Mouse (Mus musculus) liver, adult 2 months (tissue): ENCODE measurements around the gene Pcdh17.

Experiments
- CTCF ChIP-seq: fragments of 200-500 bp; IDR thresholded peaks from 2 replicates; pipeline ENCODE4 v1.5.1; 2011; ENCODE audit warnings: low read depth, low read length, control low read depth
- POLR2A ChIP-seq: fragments of 200-500 bp; IDR thresholded peaks from 2 replicates; pipeline ENCODE4 v1.6.1; 2011; ENCODE audit warnings: low read length, control low read depth; ENCODE audit not compliant: insufficient read depth; ENCODE audit errors: extremely low read depth

- TF ChIP-seq POLR2A (no peak), CTCF (no peak)
Measured at GRCm38 (mm10) chr14:84445503-84446410, 2.4 kb downstream of the Pcdh17 start.
